Mouse (Mus musculus) erythroblast, embryonic 14.5 days (primary cell): ENCODE data around the gene Sec16a.

Source experiments
- GATA1 ChIP-seq: IDR thresholded peaks from 2 replicates; pipeline ENCODE4 v1.6.1; 2012; ENCODE audit warnings: low read length, inconsistent platforms, mixed read lengths
- TAL1 ChIP-seq: IDR thresholded peaks from 3 replicates; pipeline ENCODE4 v1.6.1; 2012; ENCODE audit warnings: low read length, inconsistent platforms, mixed read lengths

- TF ChIP-seq TAL1 = no peak
- no peak for TF ChIP-seq GATA1
Observed at GRCm38 (mm10) chr2:26423086-26423485, 21.9 kb downstream of the Sec16a start.
